Mouse (Mus musculus): ENCODE results near the gene Slc35a3.

The Slc35a3 gene

DNA sequence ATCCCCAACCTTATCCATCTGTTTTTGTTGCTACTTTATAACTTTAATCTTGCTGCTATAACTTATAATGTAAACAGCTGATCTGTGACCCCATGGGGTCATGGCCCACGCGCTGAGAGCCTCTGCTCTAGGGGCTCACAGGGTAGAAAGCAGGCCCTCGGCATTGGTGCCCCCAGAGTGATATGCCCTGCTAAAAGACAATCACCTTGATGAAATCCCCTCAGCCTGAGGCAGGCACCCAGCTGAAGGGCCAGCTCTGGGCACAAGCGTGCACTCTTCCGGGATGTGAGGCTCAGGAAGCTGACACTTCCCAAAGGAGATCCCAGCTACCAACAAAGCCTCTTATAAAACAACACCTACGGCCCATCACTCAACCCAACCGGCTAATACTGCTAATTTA lies 74.1 kb downstream of the Slc35a3 start:
- in situ Hi-C loops (cut with MseI, MboI): no loop called here

DNA sequence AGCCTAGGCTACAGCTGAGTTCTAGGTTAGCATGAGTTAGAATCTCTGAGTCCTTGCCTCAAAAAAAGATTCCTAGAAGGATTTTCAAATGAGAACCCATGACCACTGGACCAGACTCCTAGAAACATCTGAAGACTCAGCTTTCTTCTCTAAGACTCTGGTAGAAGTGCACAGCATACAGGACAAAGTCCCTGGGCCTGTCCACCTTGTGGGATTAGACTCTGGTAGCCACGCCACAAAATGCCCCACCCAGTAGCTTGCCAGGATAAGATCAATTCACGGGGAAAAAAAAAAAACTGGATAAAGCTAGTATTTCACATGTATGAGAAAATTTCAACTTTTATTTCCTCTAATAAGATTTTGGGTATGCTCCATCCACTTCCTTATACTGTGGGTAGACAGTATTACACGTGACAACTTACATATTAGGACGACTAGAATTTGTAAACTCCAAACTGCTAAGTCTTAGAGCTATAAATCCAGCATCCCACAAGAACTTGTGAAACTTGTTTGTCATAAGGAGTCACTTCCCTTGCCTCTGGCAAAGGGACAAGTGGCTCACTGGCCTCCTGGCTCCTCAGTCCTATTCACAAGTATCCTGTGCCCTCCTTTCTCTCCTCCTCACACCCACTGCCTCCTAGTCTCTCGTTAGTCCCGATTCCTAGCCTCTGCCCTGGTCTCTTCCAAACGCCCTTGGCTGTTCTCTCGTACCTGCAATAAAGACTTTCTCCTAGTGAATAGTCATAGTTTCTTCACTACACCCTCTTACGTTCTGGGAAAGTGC lies 74.7 kb downstream of the Slc35a3 start:
- in situ Hi-C loops (cut with MseI, MboI): no loop called here

- in situ Hi-C loops (cut with MseI, MboI): no loop called here
Observed at GRCm38 (mm10) chr3:116635799-116636198, 76.8 kb downstream of the Slc35a3 start.

DNA sequence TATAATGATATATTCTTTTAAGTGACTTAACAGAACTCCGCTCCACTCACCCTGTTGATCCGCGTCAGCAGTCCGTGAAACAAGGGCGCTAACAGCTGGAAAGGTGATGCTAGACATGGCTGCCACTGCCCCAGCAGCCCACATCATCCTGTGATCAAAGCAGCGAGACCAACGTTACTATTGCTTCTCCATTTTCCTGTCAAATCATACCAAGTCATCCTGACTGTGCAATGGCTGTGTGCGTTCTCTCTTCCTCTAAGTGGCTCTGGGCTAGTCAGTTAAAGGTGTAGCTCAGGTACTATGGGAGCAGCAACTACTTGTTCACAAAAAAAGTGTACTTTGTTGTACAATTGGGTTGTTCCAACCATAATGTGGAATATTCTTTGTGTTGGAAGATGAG lies 77.8 kb downstream of the Slc35a3 start:
- in situ Hi-C loops (cut with MseI, MboI): no loop called here

DNA sequence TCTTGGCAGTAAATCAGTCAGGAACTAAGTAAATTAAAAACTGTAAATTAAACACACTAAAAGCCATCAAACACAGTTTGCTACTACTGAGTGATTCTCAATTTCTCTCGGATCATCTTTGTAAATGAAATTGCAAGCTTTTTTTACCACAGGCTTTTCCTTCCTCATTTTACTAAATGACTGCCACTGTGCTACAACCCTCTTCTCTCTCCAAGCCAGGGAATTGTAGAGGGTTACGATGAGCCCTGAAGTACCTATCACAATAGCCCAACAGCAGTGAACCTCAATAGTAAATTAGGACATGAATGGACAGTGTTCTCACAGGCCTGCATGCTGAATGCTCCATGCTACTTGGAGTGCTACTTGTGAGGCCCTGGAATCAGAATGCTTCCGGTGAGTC lies 78.5 kb downstream of the Slc35a3 start:
- in situ Hi-C loops (cut with MseI, MboI): no loop called here

GRCm38 (mm10) chr3:116632971-116633370 lies 79.7 kb downstream of the Slc35a3 start:
- in situ Hi-C loops (cut with MseI, MboI): no loop called here

DNA sequence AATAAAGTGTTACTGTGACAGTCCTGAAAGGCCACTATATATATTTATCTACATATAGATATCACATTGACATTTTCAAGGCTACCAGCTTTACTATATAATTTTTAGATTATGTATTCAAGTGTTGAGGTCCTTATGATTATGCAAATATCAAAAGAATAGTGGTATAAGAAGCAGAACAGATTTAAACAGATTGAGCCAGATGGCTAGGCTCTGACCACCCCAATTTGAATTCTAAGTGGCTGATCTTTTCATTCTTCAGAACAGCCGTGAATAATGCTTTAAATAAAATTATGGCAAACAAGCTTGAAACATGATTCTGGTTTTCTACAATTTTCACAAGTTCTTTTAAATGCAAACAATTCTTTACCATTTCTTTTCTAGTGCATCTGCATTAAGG lies 81.2 kb downstream of the Slc35a3 start:
- in situ Hi-C loops (cut with MseI, MboI): no loop called here

- in situ Hi-C loops (cut with MseI, MboI): no loop called here
Observed at GRCm38 (mm10) chr3:116622641-116623040, 90.0 kb downstream of the Slc35a3 start.

- in situ Hi-C loops (cut with MseI, MboI): no loop called here
Observed at GRCm38 (mm10) chr3:116620636-116621370, 91.8 kb downstream of the Slc35a3 start.

Data from mouse trophoblast stem cell (cell line).